Mouse (Mus musculus) midbrain, embryonic 16.5 days (tissue): Measurements from ENCODE around the gene Snapc3. TPM values are rescaled to one million over a fixed set of nuclear protein-coding genes. Genes with fewer than 3 reads are reported as not detected.
"Not testable (repeated sequence)": the region's sequence is repeated elsewhere in the genome, so short reads cannot be mapped to it uniquely, and the experiment has no call there.

Experiments
- ATAC-seq: fragments of 200-750 bp; cut with Nextera tagmentation; 2 replicates; pipeline ENCODE4 v1.8.0; 2017; ENCODE audit warnings: moderate TSS enrichment
- H3K27ac ChIP-seq: fragments of 300-500 bp; sonication (generic); 2 replicates; pipeline ENCODE4 v1.5.1; 2014; ENCODE audit warnings: mild to moderate bottlenecking, low read length, mixed read lengths
- H3K27me3 ChIP-seq: fragments of 300-500 bp; sonication (generic); 2 replicates; pipeline ENCODE4 v1.6.1; 2014; ENCODE audit warnings: low read depth, low read length, mixed read lengths; ENCODE audit not compliant: control insufficient read depth, insufficient read depth
- H3K36me3 ChIP-seq: fragments of 300-500 bp; sonication (generic); 2 replicates; pipeline ENCODE4 v1.6.1; 2014; ENCODE audit warnings: mild to moderate bottlenecking, low read length, moderate library complexity, mixed read lengths; ENCODE audit not compliant: control insufficient read depth, insufficient read depth
- H3K4me1 ChIP-seq: fragments of 300-500 bp; sonication (generic); 2 replicates; pipeline ENCODE4 v1.6.1; 2014; ENCODE audit warnings: mild to moderate bottlenecking, low read length, mixed read lengths; ENCODE audit not compliant: control insufficient read depth, insufficient read depth
- H3K4me2 ChIP-seq: fragments of 300-500 bp; sonication (generic); 2 replicates; pipeline ENCODE4 v1.6.1; 2014; ENCODE audit warnings: mild to moderate bottlenecking, low read length, mixed read lengths
- H3K4me3 ChIP-seq: fragments of 300-500 bp; sonication (generic); 2 replicates; pipeline ENCODE4 v1.5.1; 2014; ENCODE audit warnings: low read depth, mild to moderate bottlenecking, low read length, moderate library complexity, mixed read lengths
- H3K9ac ChIP-seq: fragments of 300-500 bp; sonication (generic); 2 replicates; pipeline ENCODE4 v1.6.1; 2014; ENCODE audit warnings: low read depth, low read length, mixed read lengths
- H3K9me3 ChIP-seq: fragments of 300-500 bp; sonication (generic); replicated peaks from 2 replicates; pipeline ENCODE4 v1.6.1; 2014; ENCODE audit warnings: mild to moderate bottlenecking, low read length, mixed read lengths; ENCODE audit not compliant: control insufficient read depth, poor library complexity, severe bottlenecking
- WGBS: fragments of 180-500 bp; shearing (Covaris S2); extraction: QIAGEN DNeasy Blood & Tissue Kit; methylation state at CpG from one replicate; pipeline ENCODE4 v1.1.7; 2014; 5-methylcytosine and 5-hydroxymethylcytosine counted together
- polyA plus RNA-seq: library from polyadenylated mRNA; unstranded; fragments of >200 nt; fragmentation: Nextera tagmentation; extraction: Ambion mirVana; gene quantifications from 2 replicates; pipeline ENCODE4 v1.2.1, GENCODE M21; 2015

The Snapc3 gene
- polyA plus RNA-seq, 1 experiment from 2014 or later, result 64.9 TPM

- peak overlapping the region; percentile 45 for H3K4me2 ChIP-seq
- H3K9me3 ChIP-seq, result no peaks in the 10 kb centered on the region
- no peaks in the 10 kb centered on the region for H3K4me1 ChIP-seq
- 4% methylated on average over 22 of the region's 22 CpGs for WGBS
- H3K27ac ChIP-seq, result peak overlapping the region; percentile 64
- H3K36me3 ChIP-seq, result no peaks in the 10 kb centered on the region
- peak overlapping the region; percentile 48; the same call in 1 of the 2 replicates for H3K9ac ChIP-seq
- H3K4me3 ChIP-seq, result peak overlapping the region; percentile 34
- no peaks in the 10 kb centered on the region for H3K27me3 ChIP-seq
- peak; percentile 89 for ATAC-seq
Measured at GRCm38 (mm10) chr4:83500154-83501036, 82.9 kb downstream of the Snapc3 start.

GRCm38 (mm10) chr4:83501037-83501430, 83.5 kb downstream of the Snapc3 start:
- WGBS, result 35% methylated on average over 7 of the region's 7 CpGs
- ATAC-seq, result peak; percentile 75
- Histone ChIP-seq H3K4me3 (peak overlapping the region; percentile 34), H3K27me3 (no peaks in the 10 kb centered on the region), H3K9me3 (no peaks in the 10 kb centered on the region), H3K4me1 (no peaks in the 10 kb centered on the region), H3K27ac (peak overlapping the region; percentile 46), H3K9ac (0 out of 2 replicates have a peak overlapping the region, but pooled peaks have one; percentile 30), H3K4me2 (peak overlapping the region; percentile 45), H3K36me3 (no peaks in the 10 kb centered on the region)

GRCm38 (mm10) chr4:83509600-83509999, 92.1 kb downstream of the Snapc3 start:
- 39% methylated on average over 2 of the region's 2 CpGs for WGBS
- H3K27me3 ChIP-seq, result no peaks in the 10 kb centered on the region
- no peak overlapping the region for H3K9ac ChIP-seq
- no peak overlapping the region for H3K4me3 ChIP-seq
- H3K9me3 ChIP-seq, result no peaks in the 10 kb centered on the region
- no peak overlapping the region for H3K4me2 ChIP-seq
- ATAC-seq, result no peak
- H3K27ac ChIP-seq, result no peak overlapping the region
- no peaks in the 10 kb centered on the region for H3K4me1 ChIP-seq
- no peaks in the 10 kb centered on the region for H3K36me3 ChIP-seq

- H3K27ac ChIP-seq, result no peak overlapping the region
- H3K27me3 ChIP-seq, result no peaks in the 10 kb centered on the region
- no peaks in the 10 kb centered on the region for H3K36me3 ChIP-seq
- no peaks in the 10 kb centered on the region for H3K9me3 ChIP-seq
- H3K9ac ChIP-seq, result no peak overlapping the region
- H3K4me2 ChIP-seq, result no peak overlapping the region
- ATAC-seq, result no peak
- 30% methylated on average over 8 of the region's 8 CpGs for WGBS
- no peaks in the 10 kb centered on the region for H3K4me1 ChIP-seq
- H3K4me3 ChIP-seq, result no peak overlapping the region
Measured at GRCm38 (mm10) chr4:83511083-83511482, 93.6 kb downstream of the Snapc3 start.

GRCm38 (mm10) chr4:83512217-83512616, 94.7 kb downstream of the Snapc3 start:
- no peak for ATAC-seq
- Histone ChIP-seq H3K9me3 (no peaks in the 10 kb centered on the region), H3K36me3 (no peaks in the 10 kb centered on the region), H3K4me3 (no peak overlapping the region), H3K27me3 (no peaks in the 10 kb centered on the region), H3K4me1 (no peaks in the 10 kb centered on the region), H3K9ac (no peak overlapping the region), H3K4me2 (no peak overlapping the region), H3K27ac (no peak overlapping the region)
- WGBS, result 92% methylated on average over 3 of the region's 3 CpGs

GRCm38 (mm10) chr4:83512644-83513043, 95.1 kb downstream of the Snapc3 start:
- Histone ChIP-seq H3K4me2 (no peak overlapping the region), H3K9ac (no peak overlapping the region), H3K27me3 (no peaks in the 10 kb centered on the region), H3K4me1 (no peaks in the 10 kb centered on the region), H3K36me3 (no peaks in the 10 kb centered on the region), H3K4me3 (no peak overlapping the region), H3K9me3 (no peaks in the 10 kb centered on the region), H3K27ac (no peak overlapping the region)
- 74% methylated on average over 2 of the region's 2 CpGs for WGBS
- ATAC-seq, result no peak

- 84% methylated on average over 1 of the region's 1 CpGs for WGBS
- Histone ChIP-seq H3K4me1 (no peaks in the 10 kb centered on the region), H3K27ac (no peak overlapping the region), H3K4me2 (no peak overlapping the region), H3K4me3 (no peak overlapping the region), H3K27me3 (no peaks in the 10 kb centered on the region), H3K9ac (no peak overlapping the region), H3K9me3 (no peaks in the 10 kb centered on the region), H3K36me3 (no peaks in the 10 kb centered on the region)
- no peak for ATAC-seq
Measured at GRCm38 (mm10) chr4:83514183-83514582, 96.7 kb downstream of the Snapc3 start.

GRCm38 (mm10) chr4:83514976-83515669, 97.6 kb downstream of the Snapc3 start:
- no peaks in the 10 kb centered on the region for H3K9me3 ChIP-seq
- no peaks in the 10 kb centered on the region for H3K4me1 ChIP-seq
- peak; percentile 54; the same call in 1 of the 2 replicates for ATAC-seq
- no peak overlapping the region for H3K27ac ChIP-seq
- H3K36me3 ChIP-seq, result no peaks in the 10 kb centered on the region
- H3K4me3 ChIP-seq, result no peak overlapping the region
- no peak overlapping the region for H3K9ac ChIP-seq
- WGBS, result 85% methylated on average over 10 of the region's 10 CpGs
- H3K4me2 ChIP-seq, result no peak overlapping the region
- H3K27me3 ChIP-seq, result no peaks in the 10 kb centered on the region

GRCm38 (mm10) chr4:83516144-83516543, 98.6 kb downstream of the Snapc3 start:
- H3K36me3 ChIP-seq, H3K4me2 ChIP-seq, H3K9me3 ChIP-seq, ATAC-seq, H3K27me3 ChIP-seq, H3K4me1 ChIP-seq, H3K4me3 ChIP-seq, H3K27ac ChIP-seq, H3K9ac ChIP-seq: not testable (repeated sequence)
- 92% methylated on average over 5 of the region's 6 CpGs for WGBS
